Mouse (Mus musculus): Measurements from ENCODE around the gene Eppin. TPM values are rescaled to one million over a fixed set of nuclear protein-coding genes. Genes with fewer than 3 reads are reported as not detected.
"Not testable (repeated sequence)": the region's sequence is repeated elsewhere in the genome, so short reads cannot be mapped to it uniquely, and the experiment has no call there.

Gene Eppin
- polyA plus RNA-seq (2014; fragmentation: Nextera tagmentation; extraction: Ambion mirVana), result not detected in 2 replicates

DNA sequence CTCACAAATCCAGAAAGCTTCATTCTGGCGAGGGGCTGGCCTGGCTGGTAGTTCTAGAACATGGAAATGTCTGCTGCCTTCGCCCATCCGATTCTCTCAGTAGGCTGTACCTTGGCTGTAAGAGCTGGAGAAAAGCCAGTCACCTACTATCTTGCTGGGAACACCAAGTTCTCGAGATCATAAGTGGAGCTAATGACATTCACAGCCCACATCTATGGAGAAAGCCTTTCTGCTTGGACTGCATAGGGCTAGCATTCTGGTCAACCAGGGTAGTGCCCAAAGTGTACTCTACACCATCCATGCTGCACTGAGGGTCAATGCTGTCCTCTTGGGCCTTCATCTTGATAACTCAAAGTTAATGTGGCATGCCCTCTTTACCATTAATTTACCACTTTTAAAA lies at the start of gene Eppin:
Gene Eppin, minus strand, starts transcription at position 101 of the 400 bp plus-strand sequence.
- ATAC-seq (ENCODE audit: low read depth) (no peak), DNase-seq (ENCODE audit: low spot score) (no peak)
- Histone ChIP-seq H3K36me3 (ENCODE audit: control insufficient read depth, insufficient read depth, low read length) (no peaks in the 10 kb centered on the region), H3K4me3 (ENCODE audit: low read depth, low read length) (no peak within 1 kb of the TSS), H3K27ac (replicated peaks; ENCODE audit: low read depth, low read length) (no peak within 1 kb of the TSS), H3K9me3 (ENCODE audit: control insufficient read depth, low read length) (no peaks in the 10 kb centered on the region), H3K4me1 (ENCODE audit: control insufficient read depth, insufficient read depth, low read length) (no peaks in the 10 kb centered on the region), H3K27me3 (replicated peaks; ENCODE audit: control insufficient read depth, insufficient read depth, low read length) (no peaks in the 10 kb centered on the region), H3K9ac (ENCODE audit: low read depth, low read length) (no peak within 1 kb of the TSS), H3K4me2 (ENCODE audit: low read depth, low read length) (no peak within 1 kb of the TSS)
- 77% methylated on average over 4 of the region's 4 CpGs for WGBS

DNA sequence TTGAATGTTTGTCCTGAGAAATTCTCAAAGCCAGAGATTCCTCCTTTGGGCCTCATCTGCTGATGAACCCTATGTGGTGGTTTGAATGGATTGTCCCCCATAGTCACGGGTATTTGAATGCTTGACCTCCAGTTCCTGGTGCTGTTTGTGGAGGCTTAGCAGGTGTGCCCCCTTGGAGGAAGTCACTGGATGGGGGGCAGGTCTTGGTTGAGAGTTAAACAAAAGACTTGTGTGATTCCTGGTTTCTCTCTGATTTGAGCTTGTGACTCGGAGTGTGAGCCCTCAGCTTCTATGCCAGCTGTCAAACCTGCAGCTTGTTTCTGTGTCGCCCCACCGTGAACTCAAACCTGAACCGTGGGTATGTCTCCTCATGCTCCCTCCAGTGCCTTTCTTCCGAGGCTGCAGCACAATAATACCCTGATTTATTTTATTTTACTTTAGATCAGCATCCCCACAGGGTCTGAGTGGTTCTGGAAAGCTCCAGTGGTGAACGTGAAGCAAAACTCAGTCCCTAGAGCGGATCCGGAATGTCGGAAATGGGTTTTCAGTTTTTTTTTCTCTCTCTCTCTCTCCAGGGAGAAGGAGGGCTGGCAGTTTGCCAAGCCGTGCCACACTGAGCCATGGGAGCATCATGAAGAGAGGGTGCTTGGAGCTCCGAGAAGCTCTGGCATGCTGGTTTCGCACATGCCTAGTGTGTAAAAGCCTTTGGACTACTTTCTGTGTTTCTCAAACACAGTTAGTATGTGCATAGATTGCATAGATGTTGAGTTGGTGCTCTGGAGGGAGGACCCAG lies 48.7 kb upstream of the Eppin start:
- Histone ChIP-seq H3K27me3 (replicated peaks; ENCODE audit: control insufficient read depth, insufficient read depth, low read length) (no peaks in the 10 kb centered on the region), H3K4me2 (ENCODE audit: low read depth, low read length) (no peak overlapping the region), H3K9me3 (ENCODE audit: control insufficient read depth, low read length) (no peaks in the 10 kb centered on the region), H3K4me3 (ENCODE audit: low read depth, low read length) (no peak overlapping the region), H3K27ac (replicated peaks; ENCODE audit: low read depth, low read length) (no peak overlapping the region), H3K4me1 (ENCODE audit: control insufficient read depth, insufficient read depth, low read length) (no peaks in the 10 kb centered on the region), H3K9ac (ENCODE audit: low read depth, low read length) (no peak overlapping the region), H3K36me3 (ENCODE audit: control insufficient read depth, insufficient read depth, low read length) (no peaks in the 10 kb centered on the region)
- DNase-seq (ENCODE audit: low spot score) (no peak), ATAC-seq (ENCODE audit: low read depth) (no peak)
- 70% methylated on average over 13 of the region's 13 CpGs for WGBS

DNA sequence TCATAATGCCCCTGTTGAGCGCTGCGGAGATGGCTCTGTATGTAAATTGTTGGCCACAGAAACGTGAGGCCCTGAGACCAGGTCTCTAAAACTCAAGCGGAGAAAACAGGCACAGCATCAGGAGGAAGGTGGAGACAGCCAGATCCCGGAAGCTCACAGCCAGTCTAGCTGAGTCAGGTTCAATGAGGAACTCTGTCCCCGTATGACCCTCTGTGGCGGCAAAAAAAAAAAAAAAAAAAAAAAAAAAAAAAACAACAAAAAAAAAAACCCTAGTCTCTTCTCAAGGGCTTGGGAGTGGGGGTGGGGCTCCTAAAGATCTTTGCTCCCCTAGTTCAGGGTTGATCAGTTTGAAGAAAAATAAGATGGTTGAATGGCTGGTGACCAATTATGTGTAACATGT lies 47.7 kb upstream of the Eppin start:
- DNase-seq (ENCODE audit: low spot score) (no peak), ATAC-seq (ENCODE audit: low read depth) (no peak)
- H3K4me3 ChIP-seq (ENCODE audit: low read depth, low read length), result no peak overlapping the region
- no peaks in the 10 kb centered on the region for H3K36me3 ChIP-seq (ENCODE audit: control insufficient read depth, insufficient read depth, low read length)
- H3K9me3 ChIP-seq (ENCODE audit: control insufficient read depth, low read length), result no peaks in the 10 kb centered on the region
- H3K9ac ChIP-seq (ENCODE audit: low read depth, low read length), result no peak overlapping the region
- no peak overlapping the region for H3K27ac ChIP-seq (replicated peaks; ENCODE audit: low read depth, low read length)
- no peaks in the 10 kb centered on the region for H3K4me1 ChIP-seq (ENCODE audit: control insufficient read depth, insufficient read depth, low read length)
- H3K27me3 ChIP-seq (replicated peaks; ENCODE audit: control insufficient read depth, insufficient read depth, low read length), result no peaks in the 10 kb centered on the region
- H3K4me2 ChIP-seq (ENCODE audit: low read depth, low read length), result no peak overlapping the region
- WGBS, result 70% methylated on average over 7 of the region's 7 CpGs

DNA sequence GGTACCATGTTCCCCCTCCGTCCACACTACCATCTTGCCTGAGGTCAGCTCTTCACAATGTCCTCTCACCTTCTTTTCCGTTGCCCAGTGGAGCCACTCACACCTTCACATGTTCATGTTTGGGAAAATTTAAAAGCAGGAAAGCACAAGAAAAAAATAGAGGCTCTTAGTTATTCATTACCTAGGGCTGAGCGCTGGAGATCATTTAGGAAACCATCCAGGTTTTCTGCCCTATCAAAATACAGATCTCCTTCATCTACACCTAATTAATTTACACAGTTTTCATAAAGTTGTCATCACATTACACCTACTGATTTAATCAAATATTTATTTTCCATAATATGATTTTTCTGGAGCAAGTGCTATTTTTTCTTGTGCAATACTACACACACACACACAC lies 45.3 kb upstream of the Eppin start, which contains the start of gene Wfdc16:
Gene Wfdc16, minus strand, starts transcription at position 101 of the 400 bp plus-strand sequence.
- Histone ChIP-seq H3K27ac (replicated peaks; ENCODE audit: low read depth, low read length) (no peak within 1 kb of the TSS), H3K27me3 (replicated peaks; ENCODE audit: control insufficient read depth, insufficient read depth, low read length) (no peaks in the 10 kb centered on the region), H3K9ac (ENCODE audit: low read depth, low read length) (no peak within 1 kb of the TSS), H3K4me3 (ENCODE audit: low read depth, low read length) (no peak within 1 kb of the TSS), H3K36me3 (ENCODE audit: control insufficient read depth, insufficient read depth, low read length) (no peaks in the 10 kb centered on the region), H3K4me2 (ENCODE audit: low read depth, low read length) (no peak within 1 kb of the TSS), H3K4me1 (ENCODE audit: control insufficient read depth, insufficient read depth, low read length) (no peaks in the 10 kb centered on the region), H3K9me3 (ENCODE audit: control insufficient read depth, low read length) (no peaks in the 10 kb centered on the region)
- DNase-seq (ENCODE audit: low spot score) (no peak), ATAC-seq (ENCODE audit: low read depth) (no peak)
- whole genome bisulfite sequencing, result 84% methylated on average over 3 of the region's 3 CpGs

DNA sequence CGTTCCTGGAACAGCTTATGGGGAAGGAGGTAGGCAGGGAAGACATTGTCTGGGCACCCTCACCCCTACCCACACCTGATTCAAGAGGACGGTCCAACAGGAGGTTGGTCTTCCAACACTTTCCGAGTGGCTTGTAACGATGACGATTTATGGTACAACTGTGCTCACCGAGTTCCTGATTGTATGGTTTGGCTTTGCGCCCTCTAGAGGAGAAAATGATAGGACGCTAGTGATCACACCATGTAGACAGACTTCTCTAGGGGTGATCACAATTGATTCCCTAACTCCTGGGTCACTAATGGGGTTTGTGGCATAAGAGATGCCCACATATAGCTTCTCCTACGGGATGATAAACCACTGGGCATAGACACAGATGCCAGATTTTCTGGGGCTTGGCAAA lies 41.9 kb upstream of the Eppin start:
- Histone ChIP-seq H3K27ac (replicated peaks; ENCODE audit: low read depth, low read length) (no peak overlapping the region), H3K9me3 (ENCODE audit: control insufficient read depth, low read length) (no peaks in the 10 kb centered on the region), H3K4me3 (ENCODE audit: low read depth, low read length) (no peak overlapping the region), H3K27me3 (replicated peaks; ENCODE audit: control insufficient read depth, insufficient read depth, low read length) (no peaks in the 10 kb centered on the region), H3K36me3 (ENCODE audit: control insufficient read depth, insufficient read depth, low read length) (no peaks in the 10 kb centered on the region), H3K4me2 (ENCODE audit: low read depth, low read length) (no peak overlapping the region), H3K9ac (ENCODE audit: low read depth, low read length) (no peak overlapping the region), H3K4me1 (ENCODE audit: control insufficient read depth, insufficient read depth, low read length) (no peaks in the 10 kb centered on the region)
- DNase-seq (ENCODE audit: low spot score), result no peak
- WGBS, result 85% methylated on average over 9 of the region's 9 CpGs
- no peak for ATAC-seq (ENCODE audit: low read depth)

DNA sequence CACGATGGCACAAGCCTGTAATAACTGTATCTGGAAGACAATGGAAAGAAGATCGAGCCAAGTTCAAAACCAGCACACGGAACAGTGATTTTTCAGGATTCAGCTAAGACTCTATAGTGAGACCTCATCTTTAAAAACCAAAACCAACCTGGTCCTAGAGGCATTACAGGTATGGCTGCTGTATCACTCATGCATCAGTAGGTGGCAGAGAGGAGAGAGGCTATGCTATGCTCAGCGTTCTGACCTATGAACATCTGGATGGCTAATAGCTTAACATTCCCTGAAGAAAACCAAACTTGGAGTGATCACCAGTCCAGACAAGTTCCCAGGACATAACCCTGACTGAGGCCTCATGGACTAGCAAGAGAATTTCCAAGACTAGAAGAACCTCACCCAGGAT lies 28.4 kb upstream of the Eppin start:
- no peak for ATAC-seq (ENCODE audit: low read depth)
- H3K4me2 ChIP-seq (ENCODE audit: low read depth, low read length), result no peak overlapping the region
- no peak overlapping the region for H3K4me3 ChIP-seq (ENCODE audit: low read depth, low read length)
- no peaks in the 10 kb centered on the region for H3K4me1 ChIP-seq (ENCODE audit: control insufficient read depth, insufficient read depth, low read length)
- no peaks in the 10 kb centered on the region for H3K27me3 ChIP-seq (replicated peaks; ENCODE audit: control insufficient read depth, insufficient read depth, low read length)
- no peak for DNase-seq (ENCODE audit: low spot score)
- 81% methylated on average over 4 of the region's 4 CpGs for WGBS
- no peak overlapping the region for H3K9ac ChIP-seq (ENCODE audit: low read depth, low read length)
- H3K27ac ChIP-seq (replicated peaks; ENCODE audit: low read depth, low read length), result no peak overlapping the region
- no peaks in the 10 kb centered on the region for H3K36me3 ChIP-seq (ENCODE audit: control insufficient read depth, insufficient read depth, low read length)
- no peaks in the 10 kb centered on the region for H3K9me3 ChIP-seq (ENCODE audit: control insufficient read depth, low read length)

DNA sequence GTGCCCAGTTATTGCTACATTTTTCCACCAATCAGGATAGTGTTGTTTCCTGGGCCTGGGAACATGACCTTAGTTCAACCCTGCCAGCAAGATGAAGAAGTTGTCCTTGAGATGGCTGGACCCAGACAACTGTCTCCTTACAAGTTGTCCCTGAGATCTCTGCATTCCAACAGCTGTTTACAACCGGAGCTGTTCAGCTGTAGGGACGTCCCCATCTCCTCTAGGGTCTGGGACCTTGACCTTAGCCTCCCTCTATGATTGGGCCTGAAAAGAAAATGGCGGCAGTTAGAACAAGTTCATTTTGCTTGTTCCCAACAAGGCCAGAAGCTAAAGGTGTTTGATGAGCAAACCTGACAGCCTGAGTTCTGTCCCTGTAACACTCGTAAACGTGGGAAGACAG lies 25.7 kb upstream of the Eppin start:
- no peak overlapping the region for H3K9ac ChIP-seq (ENCODE audit: low read depth, low read length)
- DNase-seq (ENCODE audit: low spot score) (no peak), ATAC-seq (ENCODE audit: low read depth) (no peak)
- H3K4me3 ChIP-seq (ENCODE audit: low read depth, low read length), result no peak overlapping the region
- H3K9me3 ChIP-seq (ENCODE audit: control insufficient read depth, low read length), result no peaks in the 10 kb centered on the region
- 70% methylated on average over 5 of the region's 5 CpGs for WGBS
- no peaks in the 10 kb centered on the region for H3K4me1 ChIP-seq (ENCODE audit: control insufficient read depth, insufficient read depth, low read length)
- no peaks in the 10 kb centered on the region for H3K27me3 ChIP-seq (replicated peaks; ENCODE audit: control insufficient read depth, insufficient read depth, low read length)
- H3K36me3 ChIP-seq (ENCODE audit: control insufficient read depth, insufficient read depth, low read length), result no peaks in the 10 kb centered on the region
- H3K27ac ChIP-seq (replicated peaks; ENCODE audit: low read depth, low read length), result no peak overlapping the region
- H3K4me2 ChIP-seq (ENCODE audit: low read depth, low read length), result no peak overlapping the region

DNA sequence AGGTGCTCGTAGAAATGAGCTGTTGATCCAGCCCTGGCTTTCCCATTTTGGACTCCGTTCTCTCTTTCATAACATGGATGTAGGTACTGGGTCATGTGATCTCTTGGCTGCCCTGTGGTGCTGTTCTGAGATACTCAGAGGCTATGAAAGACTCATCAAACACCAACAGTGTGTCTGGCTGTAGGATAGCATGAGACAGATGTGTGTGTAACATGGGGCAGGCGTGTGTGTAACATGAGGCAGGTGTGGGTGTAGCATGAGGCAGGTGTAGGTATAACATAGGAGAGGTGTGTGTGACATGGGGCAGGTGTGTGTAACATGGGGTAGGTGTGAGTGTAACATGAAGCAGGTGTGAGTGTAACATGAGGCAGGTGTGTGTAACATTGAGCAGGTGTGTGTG lies 22.0 kb upstream of the Eppin start:
- H3K9ac ChIP-seq (ENCODE audit: low read depth, low read length), result no peak overlapping the region

DNA sequence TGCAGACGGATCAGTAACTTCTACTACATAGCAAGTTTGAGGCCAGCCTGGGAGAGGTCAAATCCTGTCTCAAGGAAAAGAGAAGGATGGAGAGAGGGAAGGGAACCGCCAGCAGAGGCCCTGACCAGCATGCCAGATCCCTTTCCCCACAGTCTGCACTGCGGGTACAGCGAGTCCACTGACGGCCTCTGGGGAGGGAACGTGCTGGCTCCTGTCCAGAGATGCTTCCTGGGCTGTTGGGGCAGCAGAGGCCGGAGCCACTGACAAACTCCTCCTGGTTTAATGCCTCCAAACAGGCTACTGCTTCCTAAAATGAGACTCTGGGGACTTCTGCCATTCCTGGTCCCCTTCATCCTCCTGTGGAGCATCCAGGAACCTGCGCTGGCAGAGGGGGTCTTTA lies 20.1 kb upstream of the Eppin start, which contains the start of the genes Wfdc6b and Wfdc8:
Gene Wfdc6b, plus strand, starts transcription at position 52 of the 400 bp plus-strand sequence.
Gene Wfdc8, minus strand, starts transcription at position 156 of the 400 bp plus-strand sequence.
- H3K4me3 ChIP-seq (ENCODE audit: low read depth, low read length); DNase-seq (ENCODE audit: low spot score); H3K27ac ChIP-seq (replicated peaks; ENCODE audit: low read depth, low read length); ATAC-seq (ENCODE audit: low read depth); H3K27me3 ChIP-seq (replicated peaks; ENCODE audit: control insufficient read depth, insufficient read depth, low read length); H3K9me3 ChIP-seq (ENCODE audit: control insufficient read depth, low read length); H3K4me1 ChIP-seq (ENCODE audit: control insufficient read depth, insufficient read depth, low read length); H3K36me3 ChIP-seq (ENCODE audit: control insufficient read depth, insufficient read depth, low read length); H3K9ac ChIP-seq (ENCODE audit: low read depth, low read length); H3K4me2 ChIP-seq (ENCODE audit: low read depth, low read length): not testable (repeated sequence)
- WGBS, result 46% methylated on average over 8 of the region's 8 CpGs

More for the DNA sequence above, 22.0 kb upstream of the Eppin start:
- 85% methylated on average over 3 of the region's 3 CpGs for WGBS
- no peak overlapping the region for H3K4me2 ChIP-seq (ENCODE audit: low read depth, low read length)
- no peaks in the 10 kb centered on the region for H3K36me3 ChIP-seq (ENCODE audit: control insufficient read depth, insufficient read depth, low read length)
- no peak for DNase-seq (ENCODE audit: low spot score)
- no peaks in the 10 kb centered on the region for H3K4me1 ChIP-seq (ENCODE audit: control insufficient read depth, insufficient read depth, low read length)
- H3K27ac ChIP-seq (replicated peaks; ENCODE audit: low read depth, low read length), result no peak overlapping the region
- no peaks in the 10 kb centered on the region for H3K27me3 ChIP-seq (replicated peaks; ENCODE audit: control insufficient read depth, insufficient read depth, low read length)
- no peak for ATAC-seq (ENCODE audit: low read depth)
- H3K4me3 ChIP-seq (ENCODE audit: low read depth, low read length), result no peak overlapping the region
- H3K9me3 ChIP-seq (ENCODE audit: control insufficient read depth, low read length), result no peaks in the 10 kb centered on the region
